Mouse (Mus musculus) spleen, embryonic (tissue): ENCODE measurements around the gene Dgke.

Experiments used
- CTCF ChIA-PET: fragments of 350-600 bp; sonication (Branson Sonifier 250); formaldehyde crosslinking; loops from one replicate; lab custom pipeline; 2022; lab: Charles Lee

The Dgke gene

GRCm38 (mm10) chr11:89041073-89041472, 25.6 kb downstream of the Dgke start:
- CTCF ChIA-PET, result interaction anchor here (0.6 to 1.3 kb wide), 2 partner anchors 44 to 73 kb away, joined by 4 to 5 read pairs; no protein-coding TSS in a partner anchor

GRCm38 (mm10) chr11:89039325-89039724, 27.3 kb downstream of the Dgke start:
- CTCF ChIA-PET, result interaction anchor here (0.9 to 1.4 kb wide), 3 partner anchors 43 to 55 kb away, joined by 3 to 6 read pairs (median 6); no protein-coding TSS in a partner anchor

GRCm38 (mm10) chr11:89038496-89038895, 28.2 kb downstream of the Dgke start:
- CTCF ChIA-PET, result interaction anchor here (0.9 to 1.4 kb wide), 2 partner anchors 42 to 53 kb away, joined by 3 to 6 read pairs; no protein-coding TSS in a partner anchor

- CTCF ChIA-PET, result no interaction called here
These were observed 31.1 kb downstream of the Dgke start for GRCm38 (mm10) chr11:89035552-89035951.

GRCm38 (mm10) chr11:89034592-89034991, 32.1 kb downstream of the Dgke start:
- CTCF ChIA-PET, result interaction anchor here (1.2 kb wide), 1 partner anchor 41 kb away, joined by 3 read pairs; no protein-coding TSS in a partner anchor

- CTCF ChIA-PET, result interaction anchor here (0.5 kb wide), 1 partner anchor 843 kb away, joined by 5 read pairs; no protein-coding TSS in a partner anchor
These were observed 35.5 kb downstream of the Dgke start for GRCm38 (mm10) chr11:89031189-89031588.

- CTCF ChIA-PET, result no interaction called here
These were observed 36.1 kb downstream of the Dgke start for GRCm38 (mm10) chr11:89030552-89030951.

GRCm38 (mm10) chr11:89028871-89029405, 37.7 kb downstream of the Dgke start:
- CTCF ChIA-PET, result interaction anchor here (0.6 kb wide), 1 partner anchor 38 kb away, joined by 3 read pairs; the partner anchor contains the start of gene Dgke

- CTCF ChIA-PET, result no interaction called here
These were observed 38.7 kb downstream of the Dgke start for GRCm38 (mm10) chr11:89027955-89028361.

- CTCF ChIA-PET, result interaction anchor here (0.7 kb wide), 1 partner anchor 470 kb away, joined by 4 read pairs; no protein-coding TSS in a partner anchor
These were observed 40.5 kb downstream of the Dgke start for GRCm38 (mm10) chr11:89026117-89026516.

GRCm38 (mm10) chr11:89025603-89026002, 41.0 kb downstream of the Dgke start:
- CTCF ChIA-PET, result interaction anchor here (0.7 kb wide), 1 partner anchor 33 kb away, joined by 3 read pairs; no protein-coding TSS in a partner anchor

- CTCF ChIA-PET, result interaction anchor here (0.7 kb wide), 1 partner anchor 32 kb away, joined by 3 read pairs; no protein-coding TSS in a partner anchor
These were observed 42.3 kb downstream of the Dgke start for GRCm38 (mm10) chr11:89024181-89024881.

GRCm38 (mm10) chr11:89023477-89023876, 43.2 kb downstream of the Dgke start:
- CTCF ChIA-PET, result interaction anchor here (0.7 kb wide), 1 partner anchor 31 kb away, joined by 3 read pairs; no protein-coding TSS in a partner anchor

GRCm38 (mm10) chr11:89022120-89022731, 44.4 kb downstream of the Dgke start:
- CTCF ChIA-PET, result interaction anchor here (0.6 to 0.8 kb wide), 3 partner anchors 15 to 39 kb away, joined by 3 read pairs; no protein-coding TSS in a partner anchor

- CTCF ChIA-PET, result interaction anchor here (0.6 to 0.8 kb wide), 2 partner anchors 14 to 21 kb away, joined by 3 read pairs; no protein-coding TSS in a partner anchor
These were observed 45.0 kb downstream of the Dgke start for GRCm38 (mm10) chr11:89021687-89022086.

- CTCF ChIA-PET, result interaction anchor here (0.7 kb wide), 2 partner anchors 25 to 608 kb away, joined by 3 read pairs; no protein-coding TSS in a partner anchor
These were observed 45.9 kb downstream of the Dgke start for GRCm38 (mm10) chr11:89020681-89021305.

GRCm38 (mm10) chr11:89017514-89018182, 49.0 kb downstream of the Dgke start:
- CTCF ChIA-PET, result no interaction called here

GRCm38 (mm10) chr11:89012241-89012640, 54.4 kb downstream of the Dgke start:
- CTCF ChIA-PET, result interaction anchor here (0.6 kb wide), 1 partner anchor 12 kb away, joined by 3 read pairs; no protein-coding TSS in a partner anchor

- CTCF ChIA-PET, result no interaction called here
These were observed 57.2 kb downstream of the Dgke start for GRCm38 (mm10) chr11:89009496-89009895.

GRCm38 (mm10) chr11:89009066-89009465, 57.6 kb downstream of the Dgke start:
- CTCF ChIA-PET, result interaction anchor here (0.7 kb wide), 1 partner anchor 1299 kb away, joined by 16 read pairs; no protein-coding TSS in a partner anchor
